In genomic region chr10:78590744-78591143, GRCm38 (mm10) we compare ENCODE assay signal across 8 mouse cellular contexts. TPM values are rescaled to one million over a fixed set of nuclear protein-coding genes. Genes with fewer than 3 reads are reported as not detected.
DNase-seq lines count a peak whose midpoint lies in the region; ATAC-seq and TF ChIP-seq lines count a peak whose summit lies in the region.

No protein-coding gene starts in this region.

- H3K4me2 ChIP-seq in heart, embryonic 13.5 days: peak overlapping the region; percentile 86
- peak overlapping the region; percentile 84 for H3K4me2 ChIP-seq in midbrain, embryonic 12.5 days (replicated peaks)

- peaks cover 6% of the 10 kb centered on the region; the same call in 1 of the 2 replicates for H3K4me1 ChIP-seq in spleen, adult 2 months (ENCODE audit: control insufficient read depth, insufficient read depth, insufficient read length)
- peaks cover 15% of the 10 kb centered on the region for H3K4me1 ChIP-seq in heart, embryonic 13.5 days
- H3K4me1 ChIP-seq in midbrain, embryonic 12.5 days: 0 out of 2 replicates have a peak, but pooled peaks cover 10% of the 10 kb centered on the region

- peak overlapping the region; percentile 94 for H3K9ac ChIP-seq in heart, embryonic 13.5 days
- H3K9ac ChIP-seq in midbrain, embryonic 12.5 days (replicated peaks): peak overlapping the region; percentile 68; the same call in 1 of the 2 replicates

- peak overlapping the region; percentile 73 for H3K27ac ChIP-seq in spleen, adult 2 months (ENCODE audit: insufficient read depth, low read length)
- H3K27ac ChIP-seq in heart, embryonic 13.5 days (replicated peaks): peak overlapping the region; percentile 95
- H3K27ac ChIP-seq in midbrain, embryonic 12.5 days (replicated peaks): no peak overlapping the region; the same call in 1 of the 2 replicates

- no peak for TF ChIP-seq POLR2A in spleen, adult 2 months (IDR thresholded peaks at IDR 0.05; ENCODE audit: low read depth, low read length)

- no peaks in the 10 kb centered on the region for H3K9me3 ChIP-seq in heart, embryonic 13.5 days
- H3K9me3 ChIP-seq in midbrain, embryonic 12.5 days: no peaks in the 10 kb centered on the region

- no peaks in the 10 kb centered on the region for H3K27me3 ChIP-seq in spleen, adult 2 months (ENCODE audit: control insufficient read depth, insufficient read depth, low read length)
- no peaks in the 10 kb centered on the region for H3K27me3 ChIP-seq in heart, embryonic 13.5 days (replicated peaks)
- no peaks in the 10 kb centered on the region; the same call in 1 of the 2 replicates for H3K27me3 ChIP-seq in midbrain, embryonic 12.5 days

- H3K4me3 ChIP-seq in spleen, adult 2 months (ENCODE audit: extremely low read depth, insufficient read depth, insufficient read length): peak overlapping the region; percentile 60
- H3K4me3 ChIP-seq in heart, embryonic 13.5 days: peak overlapping the region; percentile 89
- H3K4me3 ChIP-seq in midbrain, embryonic 12.5 days: peak overlapping the region; percentile 60

- TF ChIP-seq CTCF in spleen, adult 2 months (IDR thresholded peaks at IDR 0.05; ENCODE audit: extremely low read depth, insufficient read depth, insufficient read length, insufficient replicate concordance): no peak

- no peaks in the 10 kb centered on the region; the same call in 1 of the 2 replicates for H3K36me3 ChIP-seq in spleen, adult 2 months (ENCODE audit: control insufficient read depth, insufficient read depth, low read length)
- peaks cover 42% of the 10 kb centered on the region for H3K36me3 ChIP-seq in heart, embryonic 13.5 days
- peaks cover 15% of the 10 kb centered on the region for H3K36me3 ChIP-seq in midbrain, embryonic 12.5 days

- DNase-seq in spleen, adult 2 months (ENCODE audit: low read depth in 1 of 2, low spot score in 2 of 2): no peak
- no peak for DNase-seq in spleen, postnatal 4 days (ENCODE audit: low spot score in 2 of 2)
- DNase-seq in kidney, postnatal 36 days: peak; percentile 25 to 52
- DNase-seq in MN1 (ENCODE audit: low spot score): no peak
- DNase-seq in layer of hippocampus, postnatal 36 days: no peak
- DNase-seq in gastrocnemius, adult 18-20 months (ENCODE audit: low spot score): no peak

- no peak for ATAC-seq in heart, embryonic 13.5 days (ENCODE audit: extremely low read depth, insufficient number of reproducible peaks, low FRiP score, low TSS enrichment)
- 0 out of 2 replicates have a peak, but pooled peaks have one; percentile 10 for ATAC-seq in midbrain, embryonic 12.5 days (ENCODE audit: low FRiP score, low read depth)

- 15% methylated on average over 9 of the region's 9 CpGs for WGBS in spleen, adult 2 months
- WGBS in heart, embryonic 13.5 days: 14% methylated on average over 9 of the region's 9 CpGs
- 54% methylated on average over 9 of the region's 9 CpGs for WGBS in midbrain, embryonic 12.5 days

RNA-seq across cellular contexts. Expression of gene Syde1, which starts 1.0 kb away (rescaled TPM):
- 9.3 and 12.7 TPM in 2 replicates for polyA plus RNA-seq in spleen, adult 2 months (2012; rRNA removed)
- 14.4 and 14.7 TPM in 2 replicates for polyA plus RNA-seq in heart, embryonic 13.5 days (2015; fragmentation: Nextera tagmentation; extraction: Ambion mirVana)
- polyA plus RNA-seq in midbrain, embryonic 12.5 days (2016; fragmentation: Nextera tagmentation; extraction: Ambion mirVana): 7.4 and 8.8 TPM in 2 replicates
- total RNA-seq in layer of hippocampus, postnatal 36 days (2021): 1 to 10 TPM; 5.0 to 5.2 TPM
- 1 to 10 TPM; 3.3 to 4.0 TPM for total RNA-seq in gastrocnemius, adult 18-20 months (2021)

RNA-seq across cellular contexts. Expression of gene Ilvbl, which starts 16.6 kb away (rescaled TPM):
- 33.5 and 36.8 TPM in 2 replicates for polyA plus RNA-seq in spleen, adult 2 months (2012; rRNA removed)
- 52.4 and 54.6 TPM in 2 replicates for polyA plus RNA-seq in heart, embryonic 13.5 days (2015; fragmentation: Nextera tagmentation; extraction: Ambion mirVana)
- 37.5 and 43.6 TPM in 2 replicates for polyA plus RNA-seq in midbrain, embryonic 12.5 days (2016; fragmentation: Nextera tagmentation; extraction: Ambion mirVana)
- 10 to 100 TPM; 15.6 to 24.1 TPM for total RNA-seq in layer of hippocampus, postnatal 36 days (2021)
- 10 to 100 TPM in 1 of 2 experiments, 1 to 10 TPM in 1; 7.9 to 14.8 TPM for total RNA-seq in gastrocnemius, adult 18-20 months (2021)

RNA-seq across cellular contexts. Expression of gene Olfr1357, which starts 27.1 kb away (rescaled TPM):
- not detected in 2 replicates for polyA plus RNA-seq in spleen, adult 2 months (2012; rRNA removed)
- not detected in 2 replicates for polyA plus RNA-seq in heart, embryonic 13.5 days (2015; fragmentation: Nextera tagmentation; extraction: Ambion mirVana)
- polyA plus RNA-seq in midbrain, embryonic 12.5 days (2016; fragmentation: Nextera tagmentation; extraction: Ambion mirVana): not detected in 2 replicates
- total RNA-seq in layer of hippocampus, postnatal 36 days (2021): not detected
- not detected for total RNA-seq in gastrocnemius, adult 18-20 months (2021)

Comparison
In these comparisons a context has a peak if more than half of its experiments do, and no peak if none do; other contexts are left out.
1. DNase-seq: peak in kidney, postnatal 36 days (2 of 2); none in spleen, adult 2 months (0 of 2), spleen, postnatal 4 days (0 of 2), MN1 (single experiment), layer of hippocampus, postnatal 36 days (0 of 2) and gastrocnemius, adult 18-20 months (single experiment).
2. Peak in every context shown above with its lines, with median percentiles within 50 percentile points of each other: H3K4me3 ChIP-seq.